Mouse (Mus musculus): ENCODE measurements around the gene Tuba4a. TPM values are rescaled to one million over a fixed set of nuclear protein-coding genes. Genes with fewer than 3 reads are reported as not detected.
A peak's percentile ranks its signal among the peaks of the same experiment; 100 is the strongest.

The Tuba4a gene
- polyA plus RNA-seq (2014; fragmentation: Nextera tagmentation; extraction: Ambion mirVana) = 17.6 and 18.0 TPM in 2 replicates

DNA sequence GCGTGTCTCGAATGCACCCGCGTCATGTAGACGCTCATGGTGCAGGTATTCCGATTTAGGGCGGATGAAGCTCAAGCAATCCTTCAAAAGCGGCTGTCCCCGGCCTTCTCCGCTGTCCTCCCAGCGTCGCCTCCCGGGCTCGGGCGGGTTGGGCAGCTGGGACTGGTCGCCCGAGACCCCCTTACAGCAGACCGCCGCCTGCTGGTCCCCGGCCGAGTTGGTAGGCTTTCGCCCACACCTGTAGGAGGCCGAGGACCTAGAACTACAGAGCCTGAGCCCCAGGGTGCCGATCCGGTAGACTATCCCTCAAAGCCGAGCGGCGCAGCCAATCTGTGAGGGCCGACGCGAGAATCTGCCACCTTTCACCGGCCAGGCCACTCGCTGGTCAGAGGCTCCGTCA, at the start of gene Tuba4a:
Gene Tuba4a (minus strand): TSS at position 335 of the 400 bp plus-strand sequence.
- H3K9me3 ChIP-seq (ENCODE audit: control insufficient read depth, low read length) = no peaks in the 10 kb centered on the region; the same call in 1 of the 2 replicates
- peaks cover 13% of the 10 kb centered on the region for H3K4me1 ChIP-seq (ENCODE audit: control insufficient read depth, insufficient read depth, low read length)
- ATAC-seq (ENCODE audit: insufficient read depth, low FRiP score, low TSS enrichment) = 0 out of 2 replicates have a peak, but pooled peaks have one; percentile 41
- peak within 1 kb of the TSS; percentile 49 for H3K4me3 ChIP-seq (ENCODE audit: low read depth, low read length)
- peak within 1 kb of the TSS; percentile 36; the same call in 1 of the 2 replicates for H3K9ac ChIP-seq (ENCODE audit: low read length)
- H3K27me3 ChIP-seq (ENCODE audit: control insufficient read depth, insufficient read depth, low read length) = peaks cover 46% of the 10 kb centered on the region
- H3K27ac ChIP-seq (ENCODE audit: low read depth, low read length) = no peak within 1 kb of the TSS
- DNase-seq (ENCODE audit: low spot score) = peak; percentile 37
- no peaks in the 10 kb centered on the region; the same call in 1 of the 2 replicates for H3K36me3 ChIP-seq (ENCODE audit: control insufficient read depth, insufficient read depth, low read length)
- under 1% methylated on average over 34 of the region's 34 CpGs for WGBS
- H3K4me2 ChIP-seq (ENCODE audit: low read depth) = peak within 1 kb of the TSS; percentile 92

DNA sequence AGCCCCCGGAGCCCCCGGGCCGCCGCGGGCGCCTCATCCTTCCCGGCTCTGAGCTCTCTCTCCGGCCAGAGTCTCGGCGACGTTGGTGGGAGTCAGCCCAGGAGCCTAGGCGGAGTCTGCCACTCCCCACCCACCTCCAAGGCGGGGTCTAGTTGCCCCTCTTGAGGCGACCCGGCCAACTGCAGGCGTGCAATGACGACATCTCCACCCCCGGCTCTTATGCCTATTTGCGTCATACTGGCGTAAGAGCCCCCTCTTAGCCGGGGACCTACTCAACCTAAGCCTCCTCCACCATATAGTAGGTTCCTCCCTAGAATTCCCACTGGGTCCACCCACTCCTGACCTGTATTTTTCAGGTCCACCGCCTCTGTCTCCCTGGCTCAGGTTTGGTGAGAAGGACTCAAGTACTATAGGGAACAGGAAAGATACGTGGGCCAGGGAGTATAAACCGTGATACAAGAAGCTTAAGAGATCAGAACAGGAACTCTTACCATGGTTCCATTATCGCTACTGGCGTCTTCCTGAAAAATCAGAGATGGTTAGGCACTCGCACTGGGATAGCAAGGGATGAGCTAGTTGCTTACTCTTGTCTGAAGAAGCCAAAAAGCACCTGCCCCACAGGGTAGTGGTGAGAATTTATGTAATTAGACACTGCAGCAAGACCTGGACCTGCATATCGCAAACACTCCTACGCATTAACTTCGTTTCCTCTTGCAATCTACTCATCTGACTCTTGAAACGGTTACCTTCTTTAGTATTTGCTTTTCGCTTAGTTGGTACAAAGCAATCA, 44.6 kb upstream of the Tuba4a start, which contains the start of gene Ptprn:
Gene Ptprn (minus strand): TSS at position 412 of the 790 bp plus-strand sequence.
- Histone ChIP-seq H3K4me1 (ENCODE audit: control insufficient read depth, insufficient read depth, low read length) (peaks cover 4% of the 10 kb centered on the region; the same call in 1 of the 2 replicates), H3K36me3 (ENCODE audit: control insufficient read depth, insufficient read depth, low read length) (no peaks in the 10 kb centered on the region), H3K9me3 (ENCODE audit: control insufficient read depth, low read length) (no peaks in the 10 kb centered on the region), H3K27ac (ENCODE audit: low read depth, low read length) (no peak within 1 kb of the TSS), H3K4me2 (ENCODE audit: low read depth) (peak within 1 kb of the TSS; percentile 53), H3K27me3 (ENCODE audit: control insufficient read depth, insufficient read depth, low read length) (peaks cover 32% of the 10 kb centered on the region), H3K9ac (ENCODE audit: low read length) (peak within 1 kb of the TSS; percentile 41; the same call in 1 of the 2 replicates), H3K4me3 (ENCODE audit: low read depth, low read length) (peak within 1 kb of the TSS; percentile 38)
- 10% methylated on average over 31 of the region's 32 CpGs for WGBS
- ATAC-seq (ENCODE audit: insufficient read depth, low FRiP score, low TSS enrichment) (no peak), DNase-seq (ENCODE audit: low spot score) (peak; percentile 53)

DNA sequence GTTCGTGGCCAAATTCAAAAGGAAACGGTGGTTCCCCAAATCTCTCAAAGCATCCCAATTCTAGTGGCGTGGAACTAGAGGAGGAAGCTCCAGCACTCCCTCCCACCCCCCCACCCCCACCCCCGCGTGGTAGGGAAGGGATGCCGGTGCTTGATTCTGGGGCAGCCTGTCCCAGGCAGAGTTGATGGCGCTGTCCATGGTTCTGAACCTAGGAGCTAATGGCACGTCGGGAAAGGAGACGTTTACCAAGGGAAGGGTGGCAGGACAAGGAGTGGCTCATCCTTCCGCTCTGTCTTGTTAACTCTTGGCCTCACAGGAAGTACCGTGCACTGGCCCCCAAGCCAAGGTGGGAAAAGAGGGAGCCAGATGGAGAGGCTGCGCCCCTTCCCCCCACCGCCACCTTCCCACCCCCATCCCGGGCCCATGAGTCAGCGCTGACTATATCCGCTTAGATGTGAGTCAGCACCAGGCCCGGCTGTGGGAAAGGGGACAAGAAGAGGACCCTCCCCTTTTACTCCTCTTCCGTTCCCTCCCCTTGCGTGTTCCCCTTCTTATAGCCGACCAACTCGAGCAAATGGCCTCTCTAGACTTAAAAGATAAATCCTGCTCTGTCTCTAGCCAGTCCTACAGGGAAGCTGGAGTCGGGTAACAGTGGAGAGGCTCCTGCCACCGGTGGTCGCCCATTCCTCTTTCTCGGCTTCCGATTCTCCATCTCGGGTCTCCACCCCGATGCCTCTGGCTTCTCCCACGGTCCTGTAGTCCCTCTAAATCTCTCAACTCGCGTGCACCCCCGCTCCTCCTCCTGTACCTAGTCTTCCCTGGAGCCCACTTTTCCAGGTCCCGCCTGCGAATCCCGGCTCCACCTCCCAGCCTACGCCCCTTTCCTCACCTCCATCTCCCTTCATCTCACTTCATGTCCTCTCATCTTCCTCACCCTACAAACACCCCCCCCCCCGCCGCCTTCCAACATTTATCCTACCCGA, 43.6 kb upstream of the Tuba4a start:
- DNase-seq (ENCODE audit: low spot score) (peak; percentile 72), ATAC-seq (ENCODE audit: insufficient read depth, low FRiP score, low TSS enrichment) (no peak)
- Histone ChIP-seq H3K4me2 (ENCODE audit: low read depth) (peak overlapping the region; percentile 53), H3K27ac (ENCODE audit: low read depth, low read length) (no peak overlapping the region), H3K36me3 (ENCODE audit: control insufficient read depth, insufficient read depth, low read length) (no peaks in the 10 kb centered on the region), H3K4me1 (ENCODE audit: control insufficient read depth, insufficient read depth, low read length) (peaks cover 4% of the 10 kb centered on the region; the same call in 1 of the 2 replicates), H3K9me3 (ENCODE audit: control insufficient read depth, low read length) (no peaks in the 10 kb centered on the region), H3K27me3 (ENCODE audit: control insufficient read depth, insufficient read depth, low read length) (peaks cover 32% of the 10 kb centered on the region), H3K4me3 (ENCODE audit: low read depth, low read length) (peak overlapping the region; percentile 38), H3K9ac (ENCODE audit: low read length) (peak overlapping the region; percentile 41; the same call in 1 of the 2 replicates)
- WGBS = 1% methylated on average over 39 of the region's 40 CpGs

DNA sequence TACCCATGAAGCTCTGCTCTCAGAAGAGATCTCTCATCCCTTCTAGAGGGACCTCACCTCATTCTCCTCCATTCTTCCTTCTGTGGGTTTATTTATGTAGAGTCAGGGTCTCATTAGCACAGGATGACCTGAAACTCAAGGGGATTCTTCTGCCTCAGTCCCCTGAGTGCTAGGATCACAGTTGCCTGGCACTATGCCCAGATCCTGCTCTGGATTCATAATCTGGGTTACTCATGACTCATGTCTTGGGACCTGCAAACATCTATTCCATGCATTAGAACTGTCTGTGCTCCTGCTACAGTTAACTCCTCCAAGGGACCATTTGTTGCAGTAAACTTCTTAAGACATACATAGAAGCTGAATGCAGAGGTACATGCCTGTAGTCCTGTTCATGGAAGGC, 41.6 kb upstream of the Tuba4a start:
- Histone ChIP-seq H3K27me3 (ENCODE audit: control insufficient read depth, insufficient read depth, low read length) (peaks cover 32% of the 10 kb centered on the region), H3K4me1 (ENCODE audit: control insufficient read depth, insufficient read depth, low read length) (peaks cover 4% of the 10 kb centered on the region; the same call in 1 of the 2 replicates), H3K4me3 (ENCODE audit: low read depth, low read length) (no peak overlapping the region), H3K9me3 (ENCODE audit: control insufficient read depth, low read length) (no peaks in the 10 kb centered on the region), H3K27ac (ENCODE audit: low read depth, low read length) (no peak overlapping the region), H3K9ac (ENCODE audit: low read length) (no peak overlapping the region), H3K4me2 (ENCODE audit: low read depth) (no peak overlapping the region), H3K36me3 (ENCODE audit: control insufficient read depth, insufficient read depth, low read length) (no peaks in the 10 kb centered on the region)
- ATAC-seq (ENCODE audit: insufficient read depth, low FRiP score, low TSS enrichment) = no peak
- no peak for DNase-seq (ENCODE audit: low spot score)

DNA sequence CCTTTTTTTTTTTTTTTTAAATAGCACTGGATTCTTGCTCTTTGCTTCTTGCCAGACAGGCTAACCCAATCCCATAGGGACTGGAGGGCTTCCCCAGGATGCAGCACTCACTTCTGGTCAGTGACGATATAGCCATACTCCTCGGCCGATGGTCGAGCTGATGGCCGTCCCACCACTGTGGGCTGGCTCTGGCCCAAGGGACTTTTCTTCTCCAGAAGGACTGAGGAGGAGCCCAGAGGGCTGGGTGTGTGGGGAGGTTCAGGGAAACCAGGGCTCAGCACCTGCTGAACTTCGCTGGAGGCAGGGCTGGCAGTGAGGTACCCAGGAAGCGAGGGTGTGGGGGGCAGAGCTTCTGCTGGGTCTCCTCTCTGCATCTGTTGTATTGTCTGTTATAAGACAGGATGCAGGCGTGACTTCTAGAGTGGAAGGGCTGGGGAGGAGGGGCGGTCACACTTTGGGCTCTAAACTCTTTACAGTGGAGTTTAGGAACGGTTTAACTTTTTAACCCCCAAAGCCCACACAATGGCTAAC, 35.9 kb upstream of the Tuba4a start:
- 70% methylated on average over 10 of the region's 10 CpGs for WGBS
- H3K4me1 ChIP-seq (ENCODE audit: control insufficient read depth, insufficient read depth, low read length) = peaks cover 2% of the 10 kb centered on the region; the same call in 1 of the 2 replicates
- H3K36me3 ChIP-seq (ENCODE audit: control insufficient read depth, insufficient read depth, low read length) = no peaks in the 10 kb centered on the region
- H3K9me3 ChIP-seq (ENCODE audit: control insufficient read depth, low read length) = no peaks in the 10 kb centered on the region
- H3K27ac ChIP-seq (ENCODE audit: low read depth, low read length) = no peak overlapping the region
- ATAC-seq (ENCODE audit: insufficient read depth, low FRiP score, low TSS enrichment) (no peak), DNase-seq (ENCODE audit: low spot score) (no peak)
- H3K4me2 ChIP-seq (ENCODE audit: low read depth) = no peak overlapping the region
- H3K9ac ChIP-seq (ENCODE audit: low read length) = no peak overlapping the region
- no peak overlapping the region for H3K4me3 ChIP-seq (ENCODE audit: low read depth, low read length)
- no peaks in the 10 kb centered on the region for H3K27me3 ChIP-seq (ENCODE audit: control insufficient read depth, insufficient read depth, low read length)

DNA sequence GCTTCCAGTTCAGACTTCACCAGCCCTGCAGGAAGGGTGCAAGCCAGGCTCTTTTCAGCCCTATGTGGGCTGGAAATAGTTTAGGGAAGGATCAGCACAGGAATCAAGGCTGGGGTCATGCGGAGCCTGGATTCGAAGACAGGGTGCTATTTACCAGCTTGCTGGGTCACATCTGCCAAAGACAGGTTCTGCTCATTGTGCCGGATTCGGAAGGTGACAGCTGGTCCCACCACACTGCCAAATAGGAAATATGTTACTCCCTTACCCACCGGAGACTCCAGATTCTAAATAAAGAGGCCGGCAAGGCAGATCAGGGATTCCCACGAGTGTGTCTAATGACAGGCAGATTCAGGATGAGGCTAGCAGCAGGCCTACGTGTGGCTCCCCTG, 35.0 kb upstream of the Tuba4a start:
- no peaks in the 10 kb centered on the region for H3K9me3 ChIP-seq (ENCODE audit: control insufficient read depth, low read length)
- H3K27ac ChIP-seq (ENCODE audit: low read depth, low read length) = no peak overlapping the region
- no peak overlapping the region for H3K4me3 ChIP-seq (ENCODE audit: low read depth, low read length)
- no peak overlapping the region for H3K9ac ChIP-seq (ENCODE audit: low read length)
- no peak for ATAC-seq (ENCODE audit: insufficient read depth, low FRiP score, low TSS enrichment)
- no peaks in the 10 kb centered on the region for H3K27me3 ChIP-seq (ENCODE audit: control insufficient read depth, insufficient read depth, low read length)
- peaks cover 2% of the 10 kb centered on the region; the same call in 1 of the 2 replicates for H3K4me1 ChIP-seq (ENCODE audit: control insufficient read depth, insufficient read depth, low read length)
- no peak overlapping the region for H3K4me2 ChIP-seq (ENCODE audit: low read depth)
- H3K36me3 ChIP-seq (ENCODE audit: control insufficient read depth, insufficient read depth, low read length) = no peaks in the 10 kb centered on the region
- no peak for DNase-seq (ENCODE audit: low spot score)
- 73% methylated on average over 8 of the region's 8 CpGs for WGBS

DNA sequence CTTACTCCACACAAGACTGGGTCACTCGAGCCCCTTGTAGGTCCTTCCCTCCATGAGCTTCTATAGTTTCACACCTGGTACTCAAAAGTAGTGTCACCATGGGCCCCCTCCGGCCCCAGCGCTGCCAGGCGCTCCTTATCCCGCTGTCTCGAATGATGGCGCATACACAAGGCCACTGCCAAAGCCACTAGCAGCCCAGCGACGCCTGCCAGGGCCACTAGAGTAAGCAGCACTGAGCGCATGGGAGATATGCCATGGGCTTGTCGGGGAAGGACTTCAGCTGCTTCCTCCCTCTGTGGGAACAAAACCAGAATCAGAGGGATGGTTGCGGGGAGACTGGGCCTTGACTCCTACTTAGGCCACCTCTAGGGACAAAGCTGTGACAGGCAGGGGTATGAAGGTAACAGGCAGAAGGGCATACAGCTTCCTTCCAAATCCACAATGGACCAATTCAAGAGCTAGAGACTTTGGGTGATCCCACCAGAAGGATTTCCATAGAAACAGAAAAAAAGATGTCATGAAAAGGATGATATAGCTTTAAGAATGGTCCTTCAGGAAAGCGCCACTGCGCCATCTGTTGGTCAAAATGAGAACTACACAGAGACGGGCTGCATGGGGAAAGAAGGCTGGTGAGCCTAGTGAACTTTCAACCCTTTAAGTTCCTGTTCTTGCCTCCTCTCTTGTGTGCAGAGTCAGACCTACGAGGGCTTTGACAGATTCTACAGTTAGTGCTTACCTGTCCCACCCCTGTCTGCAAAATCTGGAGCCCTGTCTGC, 34.4 kb upstream of the Tuba4a start:
- H3K4me3 ChIP-seq (ENCODE audit: low read depth, low read length) = no peak overlapping the region
- no peaks in the 10 kb centered on the region for H3K36me3 ChIP-seq (ENCODE audit: control insufficient read depth, insufficient read depth, low read length)
- no peak overlapping the region for H3K4me2 ChIP-seq (ENCODE audit: low read depth)
- no peak overlapping the region for H3K9ac ChIP-seq (ENCODE audit: low read length)
- no peaks in the 10 kb centered on the region for H3K27me3 ChIP-seq (ENCODE audit: control insufficient read depth, insufficient read depth, low read length)
- 67% methylated on average over 16 of the region's 16 CpGs for WGBS
- ATAC-seq (ENCODE audit: insufficient read depth, low FRiP score, low TSS enrichment) = 0 out of 2 replicates have a peak, but pooled peaks have one; percentile 32
- H3K4me1 ChIP-seq (ENCODE audit: control insufficient read depth, insufficient read depth, low read length) = peaks cover 2% of the 10 kb centered on the region; the same call in 1 of the 2 replicates
- peak; percentile 81 for DNase-seq (ENCODE audit: low spot score)
- no peak overlapping the region for H3K27ac ChIP-seq (ENCODE audit: low read depth, low read length)
- no peaks in the 10 kb centered on the region for H3K9me3 ChIP-seq (ENCODE audit: control insufficient read depth, low read length)

All from neural tube, embryonic 11.5 days (tissue).